In genomic region chr1:187369049-187369448, GRCm38 (mm10) we compare ENCODE assay signal across 24 mouse cellular contexts.
"Had no signal": no experiment of that assay in that cellular context is flagged by ENCODE, and none has a peak within 500 bp of the region (broad histone marks: within the 10 kb centered on the region; RNA-seq: fewer than 3 reads in every experiment).

No protein-coding gene starts in this region.

- H3K4me2 ChIP-seq: intestine, embryonic 15.5 days; limb, embryonic 13.5 days; liver, embryonic 12.5 days; liver, embryonic 15.5 days; lung, embryonic 15.5 days; midbrain, embryonic 13.5 days; neural tube, embryonic 12.5 days; neural tube, embryonic 15.5 days had no signal

- H3K4me1 ChIP-seq: intestine, embryonic 15.5 days; limb, embryonic 10.5 days; liver, embryonic 12.5 days; liver, embryonic 15.5 days; lung, embryonic 15.5 days; megakaryocyte, embryonic 14.5 days; midbrain, embryonic 13.5 days; neural tube, embryonic 12.5 days; neural tube, embryonic 15.5 days had no signal

- H3K27me3 ChIP-seq: intestine, embryonic 15.5 days; limb, embryonic 13.5 days; liver, embryonic 12.5 days; liver, embryonic 15.5 days; lung, embryonic 15.5 days; megakaryocyte, embryonic 14.5 days; midbrain, embryonic 13.5 days; neural tube, embryonic 12.5 days; neural tube, embryonic 15.5 days had no signal

- H3K4me3 ChIP-seq: intestine, embryonic 15.5 days; layer of hippocampus, adult 2 months; limb, embryonic 10.5 days; limb, embryonic 13.5 days; liver, embryonic 12.5 days; liver, embryonic 15.5 days; lung, embryonic 15.5 days; megakaryocyte, embryonic 14.5 days; midbrain, embryonic 10.5 days; midbrain, embryonic 13.5 days; neural tube, embryonic 12.5 days; neural tube, embryonic 15.5 days had no signal

- H3K9me3 ChIP-seq: intestine, embryonic 15.5 days; limb, embryonic 10.5 days; limb, embryonic 13.5 days; liver, embryonic 12.5 days; liver, embryonic 15.5 days; lung, embryonic 15.5 days; midbrain, embryonic 10.5 days; midbrain, embryonic 13.5 days; neural tube, embryonic 12.5 days; neural tube, embryonic 15.5 days had no signal

- H3K27ac ChIP-seq: intestine, embryonic 15.5 days; kidney, postnatal 0 days; layer of hippocampus, adult 2 months; limb, embryonic 10.5 days; limb, embryonic 13.5 days; liver, embryonic 12.5 days; liver, embryonic 15.5 days; lung, embryonic 15.5 days; midbrain, embryonic 10.5 days; midbrain, embryonic 13.5 days; neural tube, embryonic 12.5 days; neural tube, embryonic 15.5 days had no signal

- DNase-seq: kidney, adult 2 months; kidney, postnatal 25 days; layer of hippocampus, adult 9-11 months; liver; lung, adult 18-20 months; lung, postnatal 10 days; lung, postnatal 36 days; retina, postnatal 1 day; right cerebral cortex, postnatal 25 days; spleen, adult 18-20 months; thymus, postnatal 25 days had no signal

- ATAC-seq: intestine, embryonic 15.5 days; liver, embryonic 12.5 days; midbrain, embryonic 13.5 days had no signal

- H3K9ac ChIP-seq: intestine, embryonic 15.5 days; limb, embryonic 13.5 days; liver, embryonic 12.5 days; liver, embryonic 15.5 days; lung, embryonic 15.5 days; midbrain, embryonic 13.5 days; neural tube, embryonic 12.5 days; neural tube, embryonic 15.5 days had no signal

- H3K36me3 ChIP-seq: intestine, embryonic 15.5 days; limb, embryonic 10.5 days; limb, embryonic 13.5 days; liver, embryonic 12.5 days; liver, embryonic 15.5 days; lung, embryonic 15.5 days; midbrain, embryonic 10.5 days; midbrain, embryonic 13.5 days; neural tube, embryonic 12.5 days; neural tube, embryonic 15.5 days had no signal
